Mouse (Mus musculus) R1 (cell line): ENCODE measurements around the gene Vmn1r149.
"Not testable (repeated sequence)": the region's sequence is repeated elsewhere in the genome, so short reads cannot be mapped to it uniquely, and the experiment has no call there.

ENCODE experiments used
- DNase-seq: peaks from one replicate; pipeline ENCODE4 v3.0.0-alpha.2; 2018; ENCODE audit warnings: low read depth, low spot score

Gene Vmn1r149

GRCm38 (mm10) chr7:22438129-22438528 is at the start of gene Vmn1r149:
TSS of gene Vmn1r149 (minus strand) at chr7:22438229.
- not testable (repeated sequence) for DNase-seq

GRCm38 (mm10) chr7:22463975-22464374 is 25.9 kb upstream of the Vmn1r149 start, which contains the start of gene Gm10665:
TSS of gene Gm10665 (minus strand) at chr7:22464075.
- not testable (repeated sequence) for DNase-seq

- not testable (repeated sequence) for DNase-seq
Observed at GRCm38 (mm10) chr7:22413283-22413682, 24.7 kb downstream of the Vmn1r149 start, which contains the start of gene Vmn1r148. TSS of gene Vmn1r148 (plus strand) at chr7:22413583.
